Mouse (Mus musculus) midbrain, embryonic 14.5 days (tissue): ENCODE measurements around the gene Spint5. TPM values are rescaled to one million over a fixed set of nuclear protein-coding genes. Genes with fewer than 3 reads are reported as not detected.

Experiments
- ATAC-seq: fragments of 200-750 bp; cut with Nextera tagmentation; 2 replicates; pipeline ENCODE4 v1.8.0; 2017; ENCODE audit warnings: moderate number of reproducible peaks, moderate library complexity; ENCODE audit not compliant: low FRiP score, low TSS enrichment
- DNase-seq: peaks from one replicate; pipeline ENCODE4 v3.0.0-alpha.2; 2015
- H3K27ac ChIP-seq: fragments of 300-500 bp; sonication (generic); replicated peaks from 2 replicates; pipeline ENCODE4 v1.5.1; 2014; ENCODE audit warnings: mild to moderate bottlenecking, low read depth, low read length, moderate library complexity
- H3K27me3 ChIP-seq: fragments of 300-500 bp; sonication (generic); 2 replicates; pipeline ENCODE4 v1.6.1; 2014; ENCODE audit warnings: low read length, control low read depth, mixed read lengths; ENCODE audit not compliant: control insufficient read depth, insufficient read depth
- H3K36me3 ChIP-seq: fragments of 300-500 bp; sonication (generic); 2 replicates; pipeline ENCODE4 v1.6.1; 2014; ENCODE audit warnings: low read length, control low read depth; ENCODE audit not compliant: control insufficient read depth, insufficient read depth
- H3K4me1 ChIP-seq: fragments of 300-500 bp; sonication (generic); 2 replicates; pipeline ENCODE4 v1.6.1; 2014; ENCODE audit warnings: mild to moderate bottlenecking, antibody characterized with exemption, low read length, control low read depth; ENCODE audit not compliant: control insufficient read depth, insufficient read depth
- H3K4me2 ChIP-seq: fragments of 300-500 bp; sonication (generic); 2 replicates; pipeline ENCODE4 v1.6.1; 2014; ENCODE audit warnings: mild to moderate bottlenecking, low read length, moderate library complexity
- H3K4me3 ChIP-seq: fragments of 300-500 bp; sonication (generic); replicated peaks from 2 replicates; pipeline ENCODE4 v1.5.1; 2014; ENCODE audit warnings: low read depth, low read length
- H3K9ac ChIP-seq: fragments of 300-500 bp; sonication (generic); replicated peaks from 2 replicates; pipeline ENCODE4 v1.6.1; 2014; ENCODE audit warnings: mild to moderate bottlenecking, low read length, moderate library complexity
- H3K9me3 ChIP-seq: fragments of 300-500 bp; sonication (generic); 2 replicates; pipeline ENCODE4 v1.6.1; 2016; ENCODE audit warnings: low read length, control low read depth, mixed read lengths; ENCODE audit not compliant: control insufficient read depth
- WGBS: fragments of 180-500 bp; shearing (Covaris S2); extraction: QIAGEN DNeasy Blood & Tissue Kit; methylation state at CpG from one replicate; pipeline ENCODE4 v1.1.7; 2014; 5-methylcytosine and 5-hydroxymethylcytosine counted together
- polyA plus RNA-seq: library from polyadenylated mRNA; unstranded; fragments of >200 nt; fragmentation: Nextera tagmentation; extraction: Ambion mirVana; gene quantifications from 2 replicates; pipeline ENCODE4 v1.2.1, GENCODE M21; 2014

The Spint5 gene
- polyA plus RNA-seq, 1 experiment from 2014 or later = not detected

- ATAC-seq = peak; percentile 94
- Histone ChIP-seq H3K4me2 (peak within 1 kb of the TSS; percentile 93), H3K4me1 (peaks cover 13% of the 10 kb centered on the region), H3K27ac (peak within 1 kb of the TSS; percentile 72), H3K4me3 (peak within 1 kb of the TSS; percentile 87), H3K27me3 (no peaks in the 10 kb centered on the region), H3K36me3 (peaks cover 26% of the 10 kb centered on the region), H3K9me3 (no peaks in the 10 kb centered on the region), H3K9ac (peak within 1 kb of the TSS; percentile 90)
- WGBS = 2% methylated on average over 68 of the region's 70 CpGs
- DNase-seq = peak; percentile 98
These were observed 30.9 kb downstream of the Spint5 start, which contains the start of the genes Wfdc3 and Dnttip1 for GRCm38 (mm10) chr2:164745843-164746479. TSS of gene Wfdc3 (minus strand) at chr2:164745931. TSS of gene Dnttip1 (plus strand) at chr2:164745983.

- H3K4me3 ChIP-seq = peak overlapping the region; percentile 87
- no peak for ATAC-seq
- peak overlapping the region; percentile 93 for H3K4me2 ChIP-seq
- no peaks in the 10 kb centered on the region for H3K27me3 ChIP-seq
- H3K9me3 ChIP-seq = no peaks in the 10 kb centered on the region
- peaks cover 13% of the 10 kb centered on the region for H3K4me1 ChIP-seq
- H3K36me3 ChIP-seq = peaks cover 32% of the 10 kb centered on the region
- 63% methylated on average over 8 of the region's 8 CpGs for WGBS
- H3K27ac ChIP-seq = no peak overlapping the region
- H3K9ac ChIP-seq = peak overlapping the region; percentile 90
- no peak for DNase-seq
These were observed 31.6 kb downstream of the Spint5 start for GRCm38 (mm10) chr2:164746693-164747092.

DNA sequence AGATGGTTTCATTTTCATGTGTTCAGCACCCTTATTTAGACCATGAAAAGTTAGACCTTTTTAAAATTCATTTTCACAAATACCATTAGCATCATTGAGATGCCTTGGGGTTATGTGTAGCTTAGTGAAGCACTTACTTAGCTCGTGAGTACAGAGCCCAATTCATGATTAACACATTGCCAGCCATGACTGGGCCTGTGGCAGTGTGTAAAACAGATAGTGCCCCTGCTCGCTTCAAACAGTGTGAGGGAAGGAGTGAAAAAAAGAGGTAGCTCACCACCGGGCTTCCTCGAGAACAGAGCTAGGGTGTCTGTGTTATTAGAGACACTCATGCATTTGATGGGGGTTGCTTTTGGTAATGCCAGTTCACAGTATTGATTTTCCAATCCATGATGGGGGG lies 33.1 kb downstream of the Spint5 start:
- ATAC-seq (no peak), DNase-seq (no peak)
- Histone ChIP-seq H3K36me3 (peaks cover 45% of the 10 kb centered on the region), H3K9ac (no peak overlapping the region), H3K4me2 (no peak overlapping the region), H3K4me1 (peaks cover 13% of the 10 kb centered on the region), H3K9me3 (no peaks in the 10 kb centered on the region), H3K27me3 (no peaks in the 10 kb centered on the region), H3K4me3 (no peak overlapping the region), H3K27ac (no peak overlapping the region)
- 80% methylated on average over 4 of the region's 4 CpGs for WGBS

DNA sequence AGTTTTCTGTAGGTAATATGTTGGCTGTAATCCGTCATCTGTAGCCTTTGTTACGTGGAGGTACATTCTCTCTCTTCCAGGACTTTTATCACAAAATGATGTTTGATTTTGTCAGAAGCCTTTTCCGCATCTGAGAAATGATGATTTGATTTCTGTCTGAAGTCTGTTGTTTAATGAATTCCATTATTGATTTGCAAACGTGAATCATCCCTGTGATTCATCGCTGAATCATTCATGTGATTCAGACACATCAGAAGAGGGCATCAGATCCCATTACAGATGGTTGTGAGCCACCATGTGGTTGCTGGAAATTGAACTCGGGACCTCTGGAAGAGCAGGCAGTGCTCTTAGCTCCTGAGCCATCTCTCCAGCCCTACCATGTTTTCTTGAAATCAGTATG lies 33.9 kb downstream of the Spint5 start:
- no peak overlapping the region for H3K27ac ChIP-seq
- no peak overlapping the region for H3K4me2 ChIP-seq
- no peak overlapping the region for H3K4me3 ChIP-seq
- DNase-seq = no peak
- no peaks in the 10 kb centered on the region for H3K27me3 ChIP-seq
- peaks cover 53% of the 10 kb centered on the region for H3K36me3 ChIP-seq
- no peaks in the 10 kb centered on the region for H3K9me3 ChIP-seq
- 90% methylated on average over 6 of the region's 6 CpGs for WGBS
- no peak overlapping the region for H3K9ac ChIP-seq
- ATAC-seq = no peak
- peaks cover 13% of the 10 kb centered on the region for H3K4me1 ChIP-seq

- Histone ChIP-seq H3K9me3 (no peaks in the 10 kb centered on the region), H3K27me3 (no peaks in the 10 kb centered on the region), H3K4me1 (0 out of 2 replicates have a peak, but pooled peaks cover 1% of the 10 kb centered on the region), H3K9ac (no peak overlapping the region), H3K4me3 (no peak overlapping the region), H3K27ac (no peak overlapping the region), H3K36me3 (peaks cover 86% of the 10 kb centered on the region), H3K4me2 (no peak overlapping the region)
- 94% methylated on average over 2 of the region's 2 CpGs for WGBS
- no peak for ATAC-seq
- DNase-seq = no peak
These were observed 37.3 kb downstream of the Spint5 start for GRCm38 (mm10) chr2:164752454-164752853.

GRCm38 (mm10) chr2:164754105-164754504 lies 39.0 kb downstream of the Spint5 start:
- Histone ChIP-seq H3K4me3 (no peak overlapping the region), H3K4me1 (no peaks in the 10 kb centered on the region), H3K9ac (no peak overlapping the region), H3K4me2 (no peak overlapping the region), H3K9me3 (no peaks in the 10 kb centered on the region), H3K36me3 (peaks cover 89% of the 10 kb centered on the region), H3K27me3 (no peaks in the 10 kb centered on the region), H3K27ac (no peak overlapping the region)
- no peak for DNase-seq
- no peak for ATAC-seq
- 93% methylated on average over 11 of the region's 11 CpGs for WGBS

GRCm38 (mm10) chr2:164754800-164755199 lies 39.7 kb downstream of the Spint5 start:
- Histone ChIP-seq H3K27ac (no peak overlapping the region), H3K9me3 (no peaks in the 10 kb centered on the region), H3K27me3 (no peaks in the 10 kb centered on the region), H3K4me3 (no peak overlapping the region), H3K4me2 (no peak overlapping the region), H3K9ac (no peak overlapping the region), H3K36me3 (peaks cover 96% of the 10 kb centered on the region), H3K4me1 (no peaks in the 10 kb centered on the region)
- no peak for DNase-seq
- WGBS = 89% methylated on average over 2 of the region's 2 CpGs
- no peak for ATAC-seq

GRCm38 (mm10) chr2:164757841-164758240 lies 42.7 kb downstream of the Spint5 start:
- WGBS = 96% methylated on average over 9 of the region's 11 CpGs
- Histone ChIP-seq H3K4me3 (no peak overlapping the region), H3K36me3 (peaks cover 96% of the 10 kb centered on the region)

DNA sequence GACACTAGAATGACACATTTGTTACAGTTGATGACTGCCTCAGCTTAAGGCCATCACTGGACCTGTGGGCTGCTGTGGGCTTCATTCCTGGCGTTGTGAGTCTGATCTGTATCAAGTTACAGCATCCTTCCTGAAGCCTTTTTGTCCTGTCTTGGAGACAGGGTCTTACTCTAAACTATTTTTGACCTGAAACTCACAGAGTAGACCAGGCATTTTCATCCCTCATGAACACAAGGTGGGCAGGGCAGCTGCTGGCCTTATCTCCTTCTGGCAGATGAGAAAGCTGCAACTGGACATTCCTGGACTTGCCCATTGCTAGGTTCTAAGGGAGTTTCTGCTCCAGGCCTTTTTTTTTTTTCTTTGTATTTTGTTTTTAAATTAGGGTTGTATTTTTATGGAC lies 43.6 kb downstream of the Spint5 start:
- Histone ChIP-seq H3K9me3 (no peaks in the 10 kb centered on the region), H3K36me3 (peaks cover 96% of the 10 kb centered on the region), H3K9ac (no peak overlapping the region), H3K27me3 (no peaks in the 10 kb centered on the region), H3K4me3 (no peak overlapping the region), H3K27ac (no peak overlapping the region), H3K4me2 (no peak overlapping the region), H3K4me1 (no peaks in the 10 kb centered on the region)
- no peak for ATAC-seq
- WGBS = 85% methylated on average over 1 of the region's 1 CpGs
- DNase-seq = no peak

More at GRCm38 (mm10) chr2:164757841-164758240, 42.7 kb downstream of the Spint5 start:
- Histone ChIP-seq H3K4me1 (no peaks in the 10 kb centered on the region), H3K27me3 (no peaks in the 10 kb centered on the region), H3K4me2 (no peak overlapping the region), H3K27ac (no peak overlapping the region), H3K9me3 (no peaks in the 10 kb centered on the region), H3K9ac (no peak overlapping the region)
- DNase-seq (no peak), ATAC-seq (no peak)
